Mouse (Mus musculus): ENCODE results near the gene Gm49510. TPM values are rescaled to one million over a fixed set of nuclear protein-coding genes. Genes with fewer than 3 reads are reported as not detected.
"Not testable (repeated sequence)": the region's sequence is repeated elsewhere in the genome, so short reads cannot be mapped to it uniquely, and the experiment has no call there.

Gene Gm49510
- polyA plus RNA-seq, 1 experiment from 2014 or later: not detected

DNA sequence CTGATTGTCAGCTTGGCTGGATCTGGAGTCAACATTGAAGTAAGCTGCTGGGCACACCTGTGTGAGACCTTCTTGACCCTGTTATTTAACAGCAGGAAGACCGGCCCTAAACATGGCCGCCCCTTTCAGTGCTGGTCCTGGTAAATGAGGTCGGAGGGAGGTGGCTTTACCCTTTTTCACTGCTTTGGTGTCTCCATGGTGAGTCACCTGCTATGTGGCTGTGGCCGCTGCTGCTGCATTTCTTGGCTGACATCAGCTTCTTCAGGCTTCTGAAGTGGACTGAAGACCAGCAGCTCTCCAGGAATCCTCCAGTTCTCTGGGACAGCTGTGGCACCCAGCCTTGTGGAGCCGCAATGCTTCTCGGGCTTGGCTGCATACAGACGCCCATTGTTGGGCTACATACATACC is 30.6 kb upstream of the Gm49510 start:
- Histone ChIP-seq H3K36me3 (no peaks in the 10 kb centered on the region), H3K4me3 (peak overlapping the region; percentile 14; the same call in 1 of the 2 replicates), H3K27ac (replicated peaks) (peak overlapping the region; percentile 69), H3K4me1 (peaks cover 31% of the 10 kb centered on the region), H3K9me3 (replicated peaks) (no peaks in the 10 kb centered on the region), H3K27me3 (ENCODE audit: low read depth, poor library complexity, severe bottlenecking) (no peaks in the 10 kb centered on the region)
- no peak for DNase-seq (ENCODE audit: low spot score)
- 60% methylated on average over 7 of the region's 7 CpGs for WGBS

GRCm38 (mm10) chr15:78869775-78870174 is 29.7 kb upstream of the Gm49510 start:
- Histone ChIP-seq H3K4me1 (peaks cover 32% of the 10 kb centered on the region), H3K27me3 (ENCODE audit: low read depth, poor library complexity, severe bottlenecking) (no peaks in the 10 kb centered on the region), H3K4me3 (no peak overlapping the region), H3K9me3 (replicated peaks) (no peaks in the 10 kb centered on the region), H3K36me3 (no peaks in the 10 kb centered on the region), H3K27ac (replicated peaks) (no peak overlapping the region)
- 28% methylated on average over 6 of the region's 6 CpGs for WGBS
- DNase-seq (ENCODE audit: low spot score): peak; percentile 54

GRCm38 (mm10) chr15:78872021-78872608 is 27.4 kb upstream of the Gm49510 start:
- Histone ChIP-seq H3K27me3 (ENCODE audit: low read depth, poor library complexity, severe bottlenecking) (no peaks in the 10 kb centered on the region), H3K36me3 (no peaks in the 10 kb centered on the region), H3K27ac (replicated peaks) (no peak overlapping the region), H3K4me1 (peaks cover 51% of the 10 kb centered on the region), H3K9me3 (replicated peaks) (no peaks in the 10 kb centered on the region), H3K4me3 (no peak overlapping the region)
- no peak for DNase-seq (ENCODE audit: low spot score)
- WGBS: 65% methylated on average over 5 of the region's 5 CpGs

- H3K4me3 ChIP-seq: no peak overlapping the region
- H3K9me3 ChIP-seq (replicated peaks): no peaks in the 10 kb centered on the region
- 53% methylated on average over 13 of the region's 13 CpGs for WGBS
- peaks cover 48% of the 10 kb centered on the region for H3K4me1 ChIP-seq
- H3K36me3 ChIP-seq: no peaks in the 10 kb centered on the region
- no peaks in the 10 kb centered on the region for H3K27me3 ChIP-seq (ENCODE audit: low read depth, poor library complexity, severe bottlenecking)
- no peak for DNase-seq (ENCODE audit: low spot score)
- peak overlapping the region; percentile 52; the same call in 1 of the 2 replicates for H3K27ac ChIP-seq (replicated peaks)
Measured at GRCm38 (mm10) chr15:78873803-78874435, 25.5 kb upstream of the Gm49510 start.

DNA sequence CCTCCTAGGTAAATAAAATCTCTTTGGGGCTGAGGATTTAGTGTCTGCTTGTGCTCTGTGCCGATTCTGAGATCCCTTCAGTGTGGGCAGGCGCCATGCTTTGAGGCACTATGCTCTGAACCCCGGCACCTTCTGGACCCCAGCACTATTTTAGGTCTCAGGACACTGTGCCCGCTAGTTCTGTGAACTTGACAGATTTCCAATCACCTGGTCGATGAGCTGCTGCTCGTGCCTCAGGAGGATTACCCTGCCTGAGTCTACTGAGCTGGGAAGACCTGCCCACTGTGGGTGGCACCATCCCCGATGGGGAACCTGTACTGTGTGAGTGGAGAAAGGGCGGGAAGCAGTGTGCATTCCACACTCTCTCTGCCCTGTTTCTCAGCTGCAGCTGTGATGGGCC is 24.5 kb upstream of the Gm49510 start:
- no peak for DNase-seq (ENCODE audit: low spot score)
- H3K27ac ChIP-seq (replicated peaks): no peak overlapping the region; the same call in 1 of the 2 replicates
- no peak overlapping the region for H3K4me3 ChIP-seq
- WGBS: 81% methylated on average over 8 of the region's 8 CpGs
- H3K36me3 ChIP-seq: peaks cover 3% of the 10 kb centered on the region
- no peaks in the 10 kb centered on the region for H3K27me3 ChIP-seq (ENCODE audit: low read depth, poor library complexity, severe bottlenecking)
- peaks cover 54% of the 10 kb centered on the region for H3K4me1 ChIP-seq
- H3K9me3 ChIP-seq (replicated peaks): no peaks in the 10 kb centered on the region

GRCm38 (mm10) chr15:78875537-78875936 is 23.9 kb upstream of the Gm49510 start:
- Histone ChIP-seq H3K27ac (replicated peaks) (peak overlapping the region; percentile 96), H3K9me3 (replicated peaks) (no peaks in the 10 kb centered on the region), H3K27me3 (ENCODE audit: low read depth, poor library complexity, severe bottlenecking) (no peaks in the 10 kb centered on the region), H3K4me3 (peak overlapping the region; percentile 60), H3K36me3 (peaks cover 7% of the 10 kb centered on the region), H3K4me1 (peaks cover 58% of the 10 kb centered on the region)
- 81% methylated on average over 5 of the region's 5 CpGs for WGBS
- no peak for DNase-seq (ENCODE audit: low spot score)

GRCm38 (mm10) chr15:78876258-78876696 is 23.2 kb upstream of the Gm49510 start:
- H3K36me3 ChIP-seq: peaks cover 15% of the 10 kb centered on the region
- peak overlapping the region; percentile 60 for H3K4me3 ChIP-seq
- H3K4me1 ChIP-seq: peaks cover 61% of the 10 kb centered on the region
- H3K9me3 ChIP-seq (replicated peaks): no peaks in the 10 kb centered on the region
- DNase-seq (ENCODE audit: low spot score): peak; percentile 85
- peak overlapping the region; percentile 96 for H3K27ac ChIP-seq (replicated peaks)
- 6% methylated on average over 17 of the region's 17 CpGs for WGBS
- no peaks in the 10 kb centered on the region for H3K27me3 ChIP-seq (ENCODE audit: low read depth, poor library complexity, severe bottlenecking)

GRCm38 (mm10) chr15:78876991-78877809 is 22.3 kb upstream of the Gm49510 start, which contains the start of gene Gga1:
Gga1 (plus strand) TSS chr15:78877190.
- H3K27me3 ChIP-seq (ENCODE audit: low read depth, poor library complexity, severe bottlenecking): no peaks in the 10 kb centered on the region
- peak within 1 kb of the TSS; percentile 96 for H3K27ac ChIP-seq (replicated peaks)
- H3K4me3 ChIP-seq: peak within 1 kb of the TSS; percentile 60
- H3K9me3 ChIP-seq (replicated peaks): no peaks in the 10 kb centered on the region
- H3K36me3 ChIP-seq: peaks cover 24% of the 10 kb centered on the region
- WGBS: under 1% methylated on average over 90 of the region's 95 CpGs
- DNase-seq (ENCODE audit: low spot score): peak; percentile 96
- peaks cover 58% of the 10 kb centered on the region for H3K4me1 ChIP-seq

GRCm38 (mm10) chr15:78877810-78878390 is 21.6 kb upstream of the Gm49510 start:
- no peaks in the 10 kb centered on the region for H3K27me3 ChIP-seq (ENCODE audit: low read depth, poor library complexity, severe bottlenecking)
- no peaks in the 10 kb centered on the region for H3K9me3 ChIP-seq (replicated peaks)
- peak overlapping the region; percentile 60 for H3K4me3 ChIP-seq
- DNase-seq (ENCODE audit: low spot score): no peak
- peak overlapping the region; percentile 96 for H3K27ac ChIP-seq (replicated peaks)
- 1% methylated on average over 17 of the region's 17 CpGs for WGBS
- peaks cover 31% of the 10 kb centered on the region for H3K36me3 ChIP-seq
- peaks cover 52% of the 10 kb centered on the region for H3K4me1 ChIP-seq

DNA sequence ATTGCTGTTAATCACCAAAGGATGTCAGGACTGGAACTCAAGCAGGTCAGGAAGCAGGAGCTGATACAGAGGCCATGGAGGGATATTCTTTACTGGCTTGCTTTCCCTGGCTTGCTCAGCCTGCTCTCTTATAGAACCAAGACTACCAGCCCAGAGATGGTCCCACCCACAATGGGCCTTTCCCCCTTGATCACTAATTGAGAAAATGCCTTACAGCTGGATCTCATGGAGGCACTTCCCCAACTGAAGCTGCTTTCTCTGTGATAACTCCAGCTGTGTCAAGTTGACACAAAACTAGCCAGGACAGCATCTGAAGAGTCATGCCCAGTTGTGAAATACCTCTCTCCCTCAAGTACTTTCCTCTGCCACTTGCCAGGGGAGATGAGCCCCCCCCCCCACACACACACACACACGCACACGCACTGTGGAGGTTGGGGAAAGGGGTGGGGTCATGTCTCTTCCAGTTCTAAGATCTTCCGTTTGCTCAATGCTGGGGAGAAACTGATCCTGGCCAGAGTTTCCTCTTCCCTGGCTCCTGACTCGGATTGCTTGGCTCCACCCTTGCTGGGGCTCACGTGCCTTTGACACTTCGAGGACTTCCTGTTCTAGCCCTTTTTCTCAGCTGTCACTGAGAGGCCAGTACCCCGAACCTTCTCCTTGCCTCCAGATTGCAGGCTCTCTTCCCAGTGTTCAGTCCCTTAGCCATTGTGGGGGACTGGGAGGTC is 20.5 kb upstream of the Gm49510 start:
- Histone ChIP-seq H3K4me1 (peaks cover 48% of the 10 kb centered on the region), H3K27ac (replicated peaks) (0 out of 2 replicates have a peak overlapping the region, but pooled peaks have one; percentile 42), H3K36me3 (peaks cover 41% of the 10 kb centered on the region)
- WGBS: 82% methylated on average over 7 of the region's 7 CpGs
- H3K27me3 ChIP-seq (ENCODE audit: low read depth, poor library complexity, severe bottlenecking); H3K4me3 ChIP-seq; H3K9me3 ChIP-seq (replicated peaks); DNase-seq (ENCODE audit: low spot score): not testable (repeated sequence)

DNA sequence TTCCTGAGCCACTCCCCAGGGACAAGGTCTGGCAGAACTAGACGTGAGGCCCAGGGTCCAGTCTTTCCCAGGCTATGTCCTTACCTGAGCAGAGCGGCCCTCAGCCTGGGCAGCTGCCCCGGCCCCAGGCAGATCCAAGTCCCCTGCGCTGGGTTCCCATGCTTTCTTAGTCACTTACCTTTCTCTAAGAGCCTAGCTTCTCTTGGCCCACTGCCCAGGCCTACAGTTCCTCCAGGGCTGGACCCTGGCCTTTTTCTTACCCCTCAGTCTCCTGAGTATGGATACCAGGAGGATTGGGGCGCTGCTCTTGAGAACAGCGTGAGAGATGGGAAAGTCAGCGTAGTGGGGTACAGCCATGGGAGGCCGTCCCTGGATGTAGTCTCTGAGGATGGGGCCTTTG is 19.0 kb upstream of the Gm49510 start:
- Histone ChIP-seq H3K27ac (replicated peaks) (no peak overlapping the region), H3K27me3 (ENCODE audit: low read depth, poor library complexity, severe bottlenecking) (no peaks in the 10 kb centered on the region), H3K4me3 (no peak overlapping the region), H3K4me1 (peaks cover 39% of the 10 kb centered on the region), H3K36me3 (peaks cover 55% of the 10 kb centered on the region), H3K9me3 (replicated peaks) (no peaks in the 10 kb centered on the region)
- 95% methylated on average over 8 of the region's 8 CpGs for WGBS
- no peak for DNase-seq (ENCODE audit: low spot score)

DNA sequence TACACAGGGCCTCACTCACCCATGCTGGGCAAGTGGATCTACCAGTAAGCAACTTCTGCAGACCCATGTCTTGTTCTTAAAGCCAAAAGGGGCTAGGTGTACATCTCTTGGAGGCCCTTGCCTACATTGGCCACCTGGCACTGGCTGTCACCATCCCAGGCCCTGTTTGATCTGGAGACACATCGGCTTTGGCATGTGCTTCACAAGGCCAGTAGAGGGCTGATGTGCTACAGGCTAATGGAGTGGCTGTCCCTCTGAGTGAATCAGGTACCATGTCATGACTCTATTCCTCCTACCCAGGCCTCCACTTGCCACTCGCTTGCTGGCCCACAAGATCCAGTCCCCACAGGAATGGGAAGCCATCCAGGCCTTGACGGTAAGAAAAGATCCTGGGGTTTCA is 17.6 kb upstream of the Gm49510 start:
- Histone ChIP-seq H3K27ac (replicated peaks) (no peak overlapping the region), H3K27me3 (ENCODE audit: low read depth, poor library complexity, severe bottlenecking) (no peaks in the 10 kb centered on the region), H3K4me3 (no peak overlapping the region), H3K36me3 (peaks cover 69% of the 10 kb centered on the region), H3K4me1 (peaks cover 27% of the 10 kb centered on the region), H3K9me3 (replicated peaks) (no peaks in the 10 kb centered on the region)
- no peak for DNase-seq (ENCODE audit: low spot score)
- WGBS: 84% methylated on average over 3 of the region's 3 CpGs
